Mouse (Mus musculus) MEL (cell line): ENCODE measurements around the gene Epn3.

ENCODE experiments used
- CTCF ChIP-seq, 3 experiments: IDR thresholded peaks in 2 of 3; conservative IDR thresholded peaks in 1 of 3; 2 replicates each; pipeline ENCODE4 v1.5.1; 2011 to 2012; ENCODE audit warnings: low read length in 3 of 3, low read depth in 2 of 3, mild to moderate bottlenecking in 2 of 3, improper control_type of control experiment in 1 of 3, inconsistent platforms in 1 of 3, mixed read lengths in 1 of 3, moderate library complexity in 1 of 3; ENCODE audit not compliant: control insufficient read depth in 1 of 3, insufficient read depth in 1 of 3, poor library complexity in 1 of 3, severe bottlenecking in 1 of 3
- HCFC1 ChIP-seq: IDR thresholded peaks from 2 replicates; pipeline ENCODE4 v1.6.1; 2012; ENCODE audit warnings: low read depth, mild to moderate bottlenecking, inconsistent platforms, low read length, improper control_type of control experiment, moderate library complexity
- MAX ChIP-seq: IDR thresholded peaks from 2 replicates; pipeline ENCODE4 v1.6.1; 2011; ENCODE audit warnings: low read length, improper control_type of control experiment
- MAZ ChIP-seq: IDR thresholded peaks from 2 replicates; pipeline ENCODE4 v1.6.1; 2012; ENCODE audit warnings: low read depth, mild to moderate bottlenecking, inconsistent platforms, low read length, improper control_type of control experiment
- MXI1 ChIP-seq: IDR thresholded peaks from 2 replicates; pipeline ENCODE4 v1.6.1; 2011; ENCODE audit warnings: mild to moderate bottlenecking, low read depth, low read length, improper control_type of control experiment
- POLR2A ChIP-seq, 2 experiments: IDR thresholded peaks; 2 replicates each; pipeline ENCODE4 v1.6.1; 2011 to 2012; ENCODE audit warnings: low read length in 2 of 2, mild to moderate bottlenecking in 2 of 2, control low read depth in 1 of 2, improper control_type of control experiment in 1 of 2, low read depth in 1 of 2, moderate library complexity in 1 of 2; ENCODE audit not compliant: control insufficient read depth in 1 of 2, insufficient read depth in 1 of 2, poor library complexity in 1 of 2
- ZC3H11A ChIP-seq: IDR thresholded peaks from 2 replicates; pipeline ENCODE4 v1.6.1; 2012; ENCODE audit warnings: low read depth, mild to moderate bottlenecking, inconsistent platforms, low read length, improper control_type of control experiment

DNA sequence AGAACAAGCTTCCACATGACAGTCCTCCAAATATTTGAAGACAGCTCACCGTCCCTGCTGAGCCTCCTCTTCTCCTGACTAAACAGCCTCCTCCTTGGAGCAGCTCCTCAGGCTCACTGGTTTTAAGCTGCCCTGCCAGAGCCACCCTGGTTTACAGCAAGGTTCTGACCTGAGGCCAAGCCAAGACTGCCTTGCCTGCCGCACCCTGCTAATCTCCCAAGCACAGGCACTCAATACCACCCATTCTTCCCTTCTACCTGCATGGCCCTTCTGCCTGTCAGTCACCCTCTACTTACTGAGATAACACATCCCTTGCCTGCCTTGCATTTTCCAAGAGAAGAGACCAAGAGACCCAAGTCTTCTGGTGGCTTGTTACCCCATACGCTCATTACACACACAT, 43.4 kb downstream of the Epn3 start:
- TF ChIP-seq CTCF (IDR thresholded peaks at IDR 0.05 in 2 of 3, conservative IDR thresholded peaks at IDR 0.05 in 1 of 3; ENCODE audit: control insufficient read depth in 1 of 3, insufficient read depth in 1 of 3, low read depth in 2 of 3, low read length in 3 of 3, poor library complexity in 1 of 3, severe bottlenecking in 1 of 3) (no peak), HCFC1 (no peak), POLR2A (IDR thresholded peaks at IDR 0.05; ENCODE audit: control insufficient read depth in 1 of 2, insufficient read depth in 1 of 2, low read depth in 1 of 2, low read length in 2 of 2, poor library complexity in 1 of 2) (no peak), MAZ (no peak), MAX (no peak), ZC3H11A (no peak), MXI1 (no peak)
